Mouse (Mus musculus): ENCODE data around the gene Cyth2.

The Cyth2 gene

DNA sequence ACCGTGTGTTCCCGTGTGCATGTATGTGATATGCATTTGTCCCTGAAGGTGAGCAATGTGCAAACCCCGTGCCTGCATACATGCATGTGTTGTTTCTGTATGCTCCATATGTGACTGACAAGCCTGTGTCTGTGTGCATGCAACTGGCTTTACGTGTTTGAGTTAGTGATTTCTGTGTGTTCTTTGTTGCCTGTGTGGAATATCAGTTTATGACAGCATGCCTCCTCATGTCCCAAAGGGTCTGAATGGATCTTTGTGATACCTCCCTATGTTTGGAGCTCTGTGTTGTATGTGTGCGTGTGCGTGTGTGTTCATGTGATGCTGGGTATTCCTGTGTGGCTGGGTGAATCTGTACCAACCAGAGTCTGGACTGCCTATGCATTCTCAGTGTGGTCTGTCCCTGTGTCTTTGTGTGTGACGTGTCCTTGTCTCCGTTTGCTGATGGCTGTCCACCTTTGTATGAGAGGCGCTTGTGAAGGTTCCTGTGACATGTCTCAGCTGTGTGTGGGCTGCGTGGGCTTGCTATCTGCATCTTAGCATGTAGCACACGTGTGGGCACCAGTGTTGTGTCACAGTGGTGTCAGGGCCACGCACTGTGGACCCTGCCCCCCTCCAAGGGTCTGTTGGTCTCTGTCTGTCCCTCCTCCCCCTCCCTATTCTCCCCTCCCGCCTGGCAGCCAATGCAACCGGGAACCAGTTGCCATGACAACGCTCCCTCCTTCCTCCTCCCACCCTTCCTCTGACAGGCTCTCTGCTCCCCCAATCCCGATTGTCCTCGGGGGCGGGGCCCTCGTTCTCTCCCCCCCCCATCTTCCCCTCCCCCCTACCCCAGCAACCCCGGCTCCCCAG is 29.6 kb downstream of the Cyth2 start, which contains the start of gene Sult2b1:
Sult2b1 (minus strand) TSS at position 146 of the 849 bp plus-strand sequence.
- DNase-seq, result peak; percentile 96 to 98

DNA sequence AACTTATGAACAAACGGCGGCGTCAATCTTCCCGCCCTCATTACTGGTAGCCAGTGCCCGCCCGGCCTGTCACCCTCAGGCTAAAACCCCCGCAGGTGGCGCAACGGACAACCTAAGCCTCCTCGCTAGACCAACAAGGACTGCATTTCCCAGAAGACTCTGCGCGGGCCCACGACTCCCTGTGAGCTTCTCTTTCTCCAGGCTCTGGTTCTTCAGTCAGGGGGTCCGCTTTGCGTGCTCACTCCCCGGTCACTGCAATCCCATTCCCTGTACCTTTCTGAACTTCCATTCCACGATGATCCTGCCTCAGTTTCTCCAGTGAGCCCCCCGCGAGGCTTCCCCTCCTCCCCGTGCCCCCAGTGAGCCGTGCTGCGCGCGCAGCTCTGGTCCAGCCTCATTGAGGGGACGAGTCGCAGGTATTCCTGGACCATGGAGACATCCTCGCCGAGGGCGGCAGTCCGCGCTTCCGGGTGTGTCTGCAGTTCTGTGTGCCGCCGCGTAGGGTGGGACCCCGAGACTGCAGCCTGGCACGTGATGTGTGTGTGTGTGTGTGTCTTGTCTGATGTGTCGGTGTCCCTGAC is 30.8 kb downstream of the Cyth2 start, which contains the start of gene Lmtk3:
Lmtk3 (plus strand) TSS at position 228 of the 581 bp plus-strand sequence.
- DNase-seq, result peak; percentile 90

DNA sequence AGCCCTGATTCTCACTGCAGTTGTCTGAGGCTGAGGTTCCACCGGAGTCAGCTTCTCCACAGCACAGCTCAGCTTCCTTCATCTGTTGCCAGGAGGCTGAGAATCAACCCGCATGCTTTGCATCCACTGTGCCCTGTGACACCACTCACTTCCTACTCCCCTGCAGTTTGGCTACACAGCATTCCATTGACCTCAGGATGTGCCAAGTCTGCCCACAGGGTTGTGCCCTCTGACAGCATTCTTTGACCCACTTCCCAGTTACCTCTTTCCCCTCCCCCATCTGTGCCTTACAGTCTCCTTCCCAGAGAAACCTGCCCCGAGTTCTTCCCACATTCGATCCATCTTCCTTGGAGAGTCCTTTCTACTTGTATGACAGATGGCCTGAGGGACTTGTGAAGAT is 32.1 kb downstream of the Cyth2 start:
- no peak for DNase-seq

DNA sequence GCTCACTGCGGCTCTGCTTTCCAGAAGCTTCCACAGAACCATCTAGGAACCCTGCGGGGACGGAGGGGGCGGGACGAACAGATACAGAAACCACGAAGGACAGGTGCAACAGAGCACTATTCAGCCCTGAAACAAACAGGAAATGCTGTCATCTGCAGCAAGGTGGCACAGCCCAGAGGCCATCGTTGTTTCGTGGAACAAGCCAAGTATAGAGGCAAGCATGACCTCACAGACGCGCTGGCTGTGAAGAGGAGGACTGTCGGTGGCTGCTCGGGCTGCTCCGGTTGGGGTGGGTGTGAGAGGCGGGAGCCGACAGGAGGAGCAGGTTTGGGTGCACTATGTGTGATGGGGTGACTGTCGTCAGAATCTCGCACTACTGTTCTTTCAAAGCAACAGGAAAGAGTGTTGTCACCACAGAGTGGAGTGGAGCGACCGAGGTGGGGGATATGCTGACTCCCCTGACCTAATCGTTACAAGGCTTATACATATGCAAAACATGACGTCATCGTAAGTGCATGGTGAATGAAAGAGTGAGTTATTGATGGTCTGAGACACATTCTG is 35.2 kb downstream of the Cyth2 start:
- DNase-seq, result no peak

DNA sequence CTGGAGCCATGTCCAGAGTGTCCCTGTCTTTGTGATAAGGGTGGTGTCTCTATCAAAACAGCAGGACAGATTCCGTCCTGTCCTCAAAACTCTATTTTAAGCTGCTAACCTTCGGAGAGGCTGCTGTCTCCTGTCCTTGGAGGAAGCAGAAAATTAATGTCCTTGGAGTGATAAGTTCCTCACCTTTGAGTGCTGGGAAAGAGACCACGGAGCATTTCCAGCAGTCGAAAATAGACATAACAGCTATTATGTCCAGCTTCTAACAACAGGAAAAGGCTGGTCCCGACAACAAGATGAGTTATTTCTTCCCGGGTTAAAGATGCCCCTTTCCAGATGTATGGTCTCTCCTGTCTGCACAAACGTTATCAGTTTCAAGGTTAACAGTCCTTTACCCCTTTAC is 39.1 kb downstream of the Cyth2 start:
- DNase-seq, result no peak

DNA sequence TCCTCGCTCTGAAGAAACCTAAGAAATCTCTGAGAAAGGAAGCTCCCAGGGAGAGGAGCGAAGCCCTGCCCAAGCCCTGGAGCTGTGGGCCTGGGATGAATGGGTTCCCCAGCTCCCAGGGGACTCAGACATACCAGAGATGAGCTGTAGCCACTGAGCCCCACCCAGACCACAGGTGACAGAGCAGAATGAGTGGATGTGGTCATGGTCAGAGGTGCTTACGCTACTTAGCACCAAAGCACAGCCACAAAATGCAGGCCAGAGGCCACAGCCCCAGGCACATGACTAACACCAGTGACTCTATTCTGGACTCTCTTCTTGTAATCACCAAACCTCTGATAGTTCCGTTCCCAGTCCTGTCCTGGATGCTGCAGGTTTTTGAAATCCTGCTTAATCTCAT is 43.3 kb downstream of the Cyth2 start:
- no peak for DNase-seq

DNA sequence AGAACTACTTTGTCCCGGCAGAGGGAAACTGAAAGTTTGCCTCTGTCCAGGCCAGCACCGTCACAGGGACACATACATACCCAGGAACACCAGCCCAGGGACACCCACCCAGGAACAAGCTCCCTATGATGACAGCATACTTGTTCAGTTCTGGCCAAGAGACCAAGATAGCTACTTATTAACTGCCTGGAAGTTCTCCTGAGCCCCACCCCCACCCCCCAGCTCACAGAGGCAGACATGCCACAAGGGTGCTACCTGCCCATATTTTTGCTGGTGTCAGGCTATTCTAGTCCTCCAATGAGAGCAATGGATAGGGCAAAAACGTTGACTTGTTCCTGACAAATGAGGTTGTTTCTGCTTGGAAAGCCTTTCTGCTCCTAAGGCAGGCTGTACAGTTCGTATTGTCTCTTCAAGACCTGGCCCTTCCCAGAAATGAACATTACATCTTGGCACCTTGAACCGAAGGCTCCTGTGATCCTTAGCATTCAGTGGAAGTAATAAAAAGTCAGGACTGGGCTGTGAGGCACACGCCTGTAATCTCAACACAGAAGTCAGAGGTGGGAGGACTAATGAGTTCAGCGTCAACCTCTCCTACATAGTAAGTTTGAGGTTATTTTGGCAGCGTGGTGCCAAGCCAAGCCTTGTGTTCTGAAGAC is 43.8 kb downstream of the Cyth2 start:
- DNase-seq, result no peak

DNA sequence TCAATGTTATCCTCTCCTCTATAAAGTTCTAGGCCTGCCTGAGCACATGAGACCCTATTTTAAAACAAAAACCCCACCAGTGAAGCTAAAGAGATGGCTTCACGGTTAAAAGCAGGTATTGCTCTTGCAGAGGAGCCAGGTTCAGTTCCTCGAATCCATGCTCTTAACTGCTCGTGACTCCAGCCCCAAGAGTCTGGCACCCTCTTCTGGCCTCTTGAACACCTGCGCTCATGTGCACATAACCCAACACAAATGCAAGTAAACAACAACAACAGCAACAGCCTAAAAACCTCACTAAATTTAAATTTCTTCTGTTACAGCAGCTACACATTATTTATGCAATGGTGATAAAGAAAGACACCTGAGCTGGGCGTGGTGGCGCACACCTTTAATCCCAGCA is 46.9 kb downstream of the Cyth2 start:
- no peak for DNase-seq

DNA sequence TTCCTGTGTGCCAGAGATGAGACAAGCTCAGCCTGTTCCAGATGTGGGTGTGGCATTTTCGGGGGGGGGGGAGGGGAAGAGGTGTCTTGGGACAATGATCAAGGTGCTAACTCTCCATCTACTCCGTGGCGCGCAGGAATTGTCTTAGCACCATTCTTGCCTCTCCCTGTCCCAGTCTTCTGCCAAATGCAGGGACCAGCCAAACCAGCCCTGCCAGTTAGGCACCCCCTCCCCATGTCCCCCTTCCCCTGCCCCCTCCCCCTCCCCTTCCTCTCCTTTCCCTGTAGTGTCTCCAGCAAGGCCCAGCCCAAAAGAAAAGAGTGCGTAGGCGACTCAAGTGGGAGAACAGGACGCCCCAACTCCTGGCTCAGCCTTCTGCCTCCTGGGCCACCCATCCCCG is 47.6 kb downstream of the Cyth2 start:
- no peak for DNase-seq

DNA sequence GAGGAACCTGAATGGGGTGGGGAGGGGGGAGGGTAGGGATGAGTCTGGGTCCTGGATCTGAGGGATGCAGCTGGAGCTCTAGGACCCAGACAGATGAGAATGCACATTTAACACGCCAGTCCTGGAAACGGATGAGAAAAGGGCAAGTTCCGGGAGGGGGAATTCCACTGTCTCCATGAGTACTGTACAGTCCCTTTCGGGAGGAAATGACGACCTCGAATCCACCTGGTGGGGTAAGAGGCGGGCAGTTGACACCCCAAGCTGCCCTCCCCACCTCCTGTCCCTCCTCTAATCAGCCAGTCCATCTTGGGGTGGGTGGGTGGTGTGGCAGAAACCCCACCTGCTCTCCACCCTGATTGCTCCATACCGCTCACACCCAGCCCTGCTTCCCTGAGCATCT is 48.4 kb downstream of the Cyth2 start:
- no peak for DNase-seq

DNA sequence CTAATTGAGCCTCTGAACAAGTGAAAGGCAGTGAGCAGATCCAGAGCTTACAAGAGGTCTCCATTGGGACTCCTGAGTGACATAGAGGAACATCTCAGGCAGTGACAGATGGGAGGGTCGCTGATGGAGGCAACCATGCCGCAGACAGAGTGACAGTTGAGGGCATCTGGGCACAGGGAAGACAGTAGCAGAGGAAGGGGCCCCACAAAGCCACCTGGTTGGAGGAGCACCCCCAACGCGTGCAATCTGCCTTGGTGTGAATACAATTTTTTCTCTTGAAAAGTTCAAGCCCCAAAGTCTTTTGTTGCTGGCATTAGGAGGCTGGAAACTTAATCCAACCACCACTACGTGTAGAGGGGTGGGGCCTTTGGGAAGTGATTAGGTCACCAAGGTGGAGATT is 54.2 kb downstream of the Cyth2 start:
- DNase-seq, result no peak

DNA sequence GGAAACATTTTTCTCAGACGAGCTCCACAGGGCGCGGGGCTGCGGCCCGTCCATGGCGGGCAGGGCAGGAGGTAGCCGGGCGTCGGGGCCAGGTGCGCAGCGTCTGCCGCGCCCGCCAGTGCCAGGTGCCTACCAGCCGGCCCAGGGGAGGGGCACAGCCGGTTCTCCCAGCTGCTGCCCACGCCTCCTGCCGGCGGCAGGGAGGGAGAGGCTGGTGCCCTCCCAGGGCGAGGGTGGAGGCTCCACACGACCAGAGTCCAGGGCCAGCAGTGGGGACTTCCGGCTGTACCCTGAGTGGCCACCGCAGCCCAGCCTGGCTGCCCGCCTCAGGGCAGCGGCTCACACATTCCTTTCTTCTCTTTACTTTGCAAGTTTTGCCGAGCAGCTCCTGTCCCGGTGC is 55.0 kb downstream of the Cyth2 start:
- no peak for DNase-seq

Measured in cerebellum, postnatal 14 days (tissue).